Mouse (Mus musculus): ENCODE measurements around the gene Rcc1. TPM values are rescaled to one million over a fixed set of nuclear protein-coding genes. Genes with fewer than 3 reads are reported as not detected.

Gene Rcc1
- total RNA-seq, 2 experiments from 2014 or later: 15.4 to 15.6 TPM

DNA sequence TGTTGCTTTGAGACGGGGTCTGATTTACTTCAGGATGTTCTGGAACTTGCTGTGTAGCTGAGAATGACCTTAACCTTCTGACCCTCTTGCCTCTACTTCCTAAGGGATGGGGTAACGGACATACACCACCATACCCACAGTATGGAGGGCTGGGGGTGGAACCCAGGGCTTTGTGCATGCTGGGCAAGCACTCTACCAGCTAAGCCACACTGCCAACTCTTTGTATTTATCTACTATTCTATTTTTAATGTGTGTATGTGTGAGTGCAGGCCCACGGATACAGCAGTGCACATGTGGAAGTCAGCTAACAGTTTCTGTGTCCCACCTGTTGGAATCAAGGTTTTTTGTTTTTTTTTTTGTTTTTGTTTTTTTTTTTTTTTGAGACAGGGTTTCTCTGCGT, 6.1 kb upstream of the Rcc1 start:
- no peak for DNase-seq (ENCODE audit: low spot score in 2 of 2)

DNA sequence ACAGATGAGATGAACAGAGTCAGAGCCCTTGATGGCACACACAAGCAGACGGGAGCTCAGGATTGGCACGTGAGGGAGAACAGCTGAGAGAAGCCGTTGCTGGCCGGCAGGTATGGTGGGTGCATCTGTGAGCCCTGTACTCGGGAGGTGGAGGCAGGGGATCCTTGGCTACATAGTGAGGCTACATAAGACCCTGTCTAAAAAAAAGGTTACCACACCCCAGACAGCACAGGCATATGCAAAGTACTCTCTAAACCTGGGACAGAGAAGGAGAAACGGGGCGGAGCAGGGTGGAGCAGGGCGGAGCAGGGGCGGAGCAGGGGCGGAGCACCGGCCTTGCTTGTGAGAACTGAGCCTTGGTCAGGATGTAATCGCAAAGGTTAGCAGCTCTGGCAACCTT, 2.8 kb upstream of the Rcc1 start:
- peak; percentile 40 to 54 for DNase-seq (ENCODE audit: low spot score in 2 of 2)

DNA sequence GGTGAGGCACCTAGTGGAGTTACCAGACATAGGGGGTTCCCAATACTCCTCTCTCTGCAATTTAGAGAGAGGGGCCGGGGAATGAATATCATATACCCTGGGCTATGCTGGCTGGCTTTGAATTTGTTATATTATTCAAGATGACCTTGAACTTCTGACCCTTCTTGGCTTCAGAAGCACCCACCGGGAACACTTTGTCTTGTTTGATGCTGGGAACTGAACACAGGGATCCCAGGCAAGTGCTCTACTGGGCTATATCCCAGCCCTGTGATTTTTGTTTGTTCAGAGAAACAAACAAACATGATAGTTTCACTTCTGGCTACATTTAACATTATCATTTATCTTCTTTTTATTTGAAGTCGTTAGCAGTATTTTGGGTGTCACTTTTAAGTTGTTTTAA, 2.0 kb upstream of the Rcc1 start:
- DNase-seq (ENCODE audit: low spot score in 2 of 2): no peak

GRCm38 (mm10) chr4:132354571-132354970, 1.2 kb upstream of the Rcc1 start:
- DNase-seq (ENCODE audit: low spot score in 2 of 2): peak; percentile 69 to 70

DNA sequence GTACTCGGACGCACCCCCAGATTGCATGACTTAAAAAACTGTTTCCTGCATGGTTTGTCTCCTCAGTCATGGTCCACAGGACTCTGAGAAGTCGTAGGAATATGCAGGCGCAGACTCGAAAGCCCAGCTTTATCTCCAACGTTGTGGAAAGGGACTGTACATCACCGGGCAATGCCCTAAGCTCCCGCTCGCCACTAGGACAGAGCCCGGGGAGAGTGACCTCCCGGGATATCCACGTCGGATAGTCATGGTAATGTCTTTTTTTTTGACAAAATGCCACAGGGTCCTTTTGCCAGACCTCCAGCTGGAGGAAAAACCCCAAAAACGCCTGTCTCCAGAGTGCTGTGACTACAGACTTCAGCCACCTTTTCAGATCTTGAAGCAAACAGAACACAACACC, 666 bp downstream of the Rcc1 start:
- DNase-seq (ENCODE audit: low spot score in 2 of 2): peak in 1 of 2 experiments; percentile 16

DNA sequence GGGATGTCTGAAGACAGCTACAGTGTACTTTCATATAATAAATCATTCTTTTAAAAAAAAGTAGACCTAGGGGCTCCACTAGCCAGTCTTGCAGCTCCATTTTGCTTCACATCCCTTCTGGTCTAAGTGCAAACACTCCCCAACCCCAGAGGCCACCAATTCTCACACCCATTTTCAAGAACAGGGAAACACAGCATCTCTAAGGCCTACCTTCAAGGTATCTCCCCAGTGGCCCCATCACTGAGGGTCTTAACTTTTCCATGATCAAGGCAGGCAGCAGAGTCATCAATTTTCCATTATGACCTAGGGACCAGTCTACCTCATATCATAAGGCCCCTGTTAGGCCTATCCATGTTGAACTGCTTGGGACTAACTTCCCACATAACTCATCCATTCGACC, 2.0 kb downstream of the Rcc1 start:
- no peak for DNase-seq (ENCODE audit: low spot score in 2 of 2)

- no peak for DNase-seq (ENCODE audit: low spot score in 2 of 2)
Measured at GRCm38 (mm10) chr4:132350854-132351253, 2.6 kb downstream of the Rcc1 start.

DNA sequence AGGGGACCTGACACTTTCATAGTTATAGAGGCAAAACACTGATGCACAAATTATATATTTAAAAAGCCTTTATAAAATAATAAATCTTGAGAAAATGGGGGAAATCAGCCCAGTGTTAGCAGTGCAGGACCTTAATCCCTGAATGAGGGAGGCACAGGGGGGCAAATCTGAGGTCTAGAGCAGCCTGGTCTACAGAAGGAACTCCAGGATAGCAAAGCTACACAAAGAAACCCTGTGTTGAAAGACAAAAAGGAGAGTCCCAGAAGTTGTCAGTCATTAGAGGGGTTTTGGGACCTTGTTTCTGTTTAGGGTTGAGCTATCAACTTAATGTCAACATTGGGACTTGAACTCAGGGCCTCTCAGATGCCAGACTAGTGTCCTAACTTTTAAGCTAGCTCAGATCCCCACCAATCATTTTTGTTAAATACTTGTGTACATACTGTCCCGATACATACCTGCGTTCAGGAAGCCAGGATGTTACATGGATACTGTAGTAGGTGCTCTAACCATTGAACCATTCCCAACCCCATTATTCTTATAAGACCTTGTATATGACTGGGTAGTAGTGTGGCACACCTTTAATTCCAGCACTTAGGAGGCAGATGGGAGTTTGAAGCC, 3.2 kb downstream of the Rcc1 start:
- DNase-seq (ENCODE audit: low spot score in 2 of 2): no peak

GRCm38 (mm10) chr4:132349495-132350122, 3.8 kb downstream of the Rcc1 start:
- DNase-seq (ENCODE audit: low spot score in 2 of 2): no peak

DNA sequence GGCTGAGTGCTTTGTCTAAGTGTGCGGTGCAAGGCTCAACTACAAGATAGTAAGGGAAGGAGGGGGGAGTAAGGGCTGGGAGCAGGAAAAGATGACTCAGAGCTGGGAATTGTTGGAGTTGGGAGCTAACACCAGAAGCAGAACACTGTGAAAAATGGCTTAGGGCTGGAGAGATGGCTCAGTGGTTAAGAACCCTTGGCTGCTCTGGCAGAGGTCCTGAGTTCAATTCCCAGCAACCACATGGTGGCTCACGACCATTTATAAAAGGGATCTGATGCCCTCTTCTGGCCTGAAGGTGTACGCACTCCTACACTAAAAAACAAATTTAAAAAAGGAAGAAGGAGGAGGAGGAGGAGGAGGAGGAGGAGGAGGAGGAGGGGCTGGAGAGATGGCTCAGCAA, 6.7 kb downstream of the Rcc1 start:
- DNase-seq (ENCODE audit: low spot score in 2 of 2): no peak

DNA sequence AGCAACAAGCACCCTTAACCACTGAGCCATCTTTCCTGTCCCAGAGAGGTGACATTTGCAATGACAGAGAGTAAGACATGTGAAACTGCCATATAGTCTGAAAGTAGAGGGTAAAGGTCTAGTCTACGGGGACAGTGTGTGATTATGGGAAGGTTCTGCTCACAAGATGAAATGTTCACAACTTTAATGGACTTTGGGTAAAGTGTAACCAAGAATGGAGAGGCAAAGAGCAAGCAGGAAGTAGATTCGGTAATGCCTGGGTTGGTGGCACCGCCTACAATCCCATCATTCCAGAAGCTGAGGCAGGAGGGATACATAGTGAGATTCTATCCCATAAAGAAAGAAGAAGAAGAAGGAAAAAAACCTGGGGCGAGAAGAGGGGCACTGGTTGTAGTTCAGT, 7.1 kb downstream of the Rcc1 start:
- no peak for DNase-seq (ENCODE audit: low spot score in 2 of 2)

GRCm38 (mm10) chr4:132345843-132346212, 7.6 kb downstream of the Rcc1 start:
- no peak for DNase-seq (ENCODE audit: low spot score in 2 of 2)

GRCm38 (mm10) chr4:132345135-132345842, 8.1 kb downstream of the Rcc1 start:
- DNase-seq (ENCODE audit: low spot score in 2 of 2): peak; percentile 99

GRCm38 (mm10) chr4:132344403-132345134, 8.8 kb downstream of the Rcc1 start:
- DNase-seq (ENCODE audit: low spot score in 2 of 2): no peak

DNA sequence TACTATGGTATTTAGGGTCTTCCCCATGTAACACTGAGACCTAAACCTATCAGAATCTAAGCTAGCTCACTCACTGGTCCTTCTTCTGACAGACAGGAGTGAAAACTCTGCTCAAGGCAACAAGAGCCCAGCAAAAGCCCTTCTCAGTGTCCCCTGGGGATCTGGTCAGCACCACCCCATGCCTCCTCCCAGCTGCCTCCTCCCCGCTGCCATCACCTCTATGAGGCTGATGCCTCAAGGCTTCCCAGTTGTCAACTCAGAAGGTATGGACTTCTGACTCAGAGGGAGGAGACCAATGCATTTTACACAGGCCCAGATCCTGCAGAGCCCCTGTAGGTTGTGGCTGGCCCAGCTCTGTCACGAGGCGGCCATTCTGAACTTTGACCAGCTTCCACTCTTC, 12.0 kb downstream of the Rcc1 start:
- no peak for DNase-seq (ENCODE audit: low spot score in 2 of 2)

GRCm38 (mm10) chr4:132338943-132339342, 14.5 kb downstream of the Rcc1 start:
- DNase-seq (ENCODE audit: low spot score in 2 of 2): no peak

DNA sequence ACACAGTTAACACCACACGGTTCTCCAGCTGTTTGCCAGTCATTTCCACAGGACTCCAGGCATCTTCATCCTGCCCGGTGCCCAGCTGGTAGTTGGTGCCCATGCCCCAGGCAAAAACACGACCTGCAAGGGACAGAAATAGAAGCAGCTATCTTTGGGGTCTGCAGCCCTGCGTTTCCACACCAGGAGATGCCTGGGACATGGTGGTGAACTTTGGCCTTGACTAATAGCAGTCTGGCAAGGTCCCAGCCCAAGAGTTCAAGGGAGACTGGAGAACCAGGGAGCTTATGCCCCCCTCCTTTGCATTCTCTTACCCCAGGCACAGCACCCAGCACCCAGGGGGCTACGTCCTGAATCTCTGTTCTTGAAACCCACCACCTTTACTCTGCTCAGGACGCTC, 20.5 kb downstream of the Rcc1 start:
- DNase-seq (ENCODE audit: low spot score in 2 of 2): no peak

GRCm38 (mm10) chr4:132331960-132332359, 21.4 kb downstream of the Rcc1 start:
- DNase-seq (ENCODE audit: low spot score in 2 of 2): no peak

DNA sequence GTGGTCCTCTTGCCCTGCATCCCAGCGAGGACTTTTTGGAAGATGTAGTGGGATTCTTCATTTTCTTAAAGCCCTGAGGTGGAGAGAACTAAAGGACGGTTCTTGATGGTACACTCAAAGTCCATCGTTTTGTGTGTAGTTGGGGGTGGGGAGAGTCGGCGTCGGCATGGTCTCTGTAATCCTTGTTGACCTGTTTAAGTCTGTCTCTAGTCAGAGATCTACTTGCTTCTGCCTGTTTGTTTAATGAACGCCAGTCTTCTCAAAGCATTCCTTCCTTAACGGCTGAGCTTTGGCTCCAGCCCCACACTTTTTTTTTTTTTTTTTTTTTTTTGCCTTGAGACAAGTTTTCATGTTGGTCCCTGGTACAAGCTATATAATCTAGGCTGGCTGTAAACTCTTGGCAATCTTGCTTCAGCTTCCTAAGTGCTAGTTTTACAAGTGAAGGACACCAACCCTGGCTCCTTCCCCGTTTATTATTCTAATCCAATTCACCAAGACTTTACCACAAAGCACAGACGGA, 23.5 kb downstream of the Rcc1 start:
- no peak for DNase-seq (ENCODE audit: low spot score in 2 of 2)

- DNase-seq (ENCODE audit: low spot score in 2 of 2): peak; percentile 83 to 87
Measured at GRCm38 (mm10) chr4:132329115-132329834, 24.1 kb downstream of the Rcc1 start, which contains the start of gene Trnau1ap. Gene Trnau1ap (minus strand): TSS chr4:132329538.

Measured in adrenal gland, adult 18-20 months (tissue).